Mouse (Mus musculus): ENCODE measurements around the gene Nip7.
"Not testable (repeated sequence)": the region's sequence is repeated elsewhere in the genome, so short reads cannot be mapped to it uniquely, and the experiment has no call there.

Nip7 gene

GRCm38 (mm10) chr8:107065511-107066496 lies 9.1 kb downstream of the Nip7 start, which contains the start of gene Tmed6:
Gene Tmed6 (minus strand): TSS chr8:107065644.
- DNase-seq (ENCODE audit: low read depth, low spot score), result no peak

GRCm38 (mm10) chr8:107073706-107074105 lies 17.0 kb downstream of the Nip7 start:
- DNase-seq (ENCODE audit: low read depth, low spot score), result no peak

GRCm38 (mm10) chr8:107074128-107074527 lies 17.5 kb downstream of the Nip7 start:
- DNase-seq (ENCODE audit: low read depth, low spot score), result no peak

GRCm38 (mm10) chr8:107076239-107076888 lies 19.7 kb downstream of the Nip7 start:
- no peak for DNase-seq (ENCODE audit: low read depth, low spot score)

- no peak for DNase-seq (ENCODE audit: low read depth, low spot score)
Observed at GRCm38 (mm10) chr8:107085358-107085757, 28.7 kb downstream of the Nip7 start.

GRCm38 (mm10) chr8:107086018-107086417 lies 29.3 kb downstream of the Nip7 start:
- DNase-seq (ENCODE audit: low read depth, low spot score), result no peak

- DNase-seq (ENCODE audit: low read depth, low spot score), result no peak
Observed at GRCm38 (mm10) chr8:107088526-107089063, 31.9 kb downstream of the Nip7 start.

- DNase-seq (ENCODE audit: low read depth, low spot score), result peak; percentile 73
Observed at GRCm38 (mm10) chr8:107090531-107090930, 33.9 kb downstream of the Nip7 start.

- DNase-seq (ENCODE audit: low read depth, low spot score), result no peak
Observed at GRCm38 (mm10) chr8:107095717-107096365, 39.2 kb downstream of the Nip7 start.

- DNase-seq (ENCODE audit: low read depth, low spot score), result peak; percentile 93
Observed at GRCm38 (mm10) chr8:107096366-107097036, 39.8 kb downstream of the Nip7 start, which contains the start of gene Terf2. Gene Terf2 (minus strand): TSS chr8:107096547.

GRCm38 (mm10) chr8:107100635-107101034 lies 44.0 kb downstream of the Nip7 start:
- no peak for DNase-seq (ENCODE audit: low read depth, low spot score)

GRCm38 (mm10) chr8:107104547-107104946 lies 47.9 kb downstream of the Nip7 start:
- peak; percentile 58 for DNase-seq (ENCODE audit: low read depth, low spot score)

- not testable (repeated sequence) for DNase-seq (ENCODE audit: low read depth, low spot score)
Observed at GRCm38 (mm10) chr8:107108089-107108488, 51.4 kb downstream of the Nip7 start.

- DNase-seq (ENCODE audit: low read depth, low spot score), result no peak
Observed at GRCm38 (mm10) chr8:107108978-107109720, 52.5 kb downstream of the Nip7 start.

GRCm38 (mm10) chr8:107109816-107110435 lies 53.2 kb downstream of the Nip7 start:
- no peak for DNase-seq (ENCODE audit: low read depth, low spot score)
